Mouse (Mus musculus): Measurements from ENCODE around the gene Gm2663. TPM values are rescaled to one million over a fixed set of nuclear protein-coding genes. Genes with fewer than 3 reads are reported as not detected.

Gene Gm2663
- polyA plus RNA-seq, 1 experiment from 2014 or later, result not detected

- H3K4me2 ChIP-seq (replicated peaks; ENCODE audit: low read depth, low read length), result no peak within 1 kb of the TSS
- H3K9me3 ChIP-seq (ENCODE audit: control insufficient read depth, low read length), result no peaks in the 10 kb centered on the region
- no peaks in the 10 kb centered on the region for H3K36me3 ChIP-seq (ENCODE audit: control insufficient read depth, insufficient read depth, low read length)
- no peaks in the 10 kb centered on the region for H3K27me3 ChIP-seq (ENCODE audit: control insufficient read depth, insufficient read depth, low read length)
- DNase-seq (ENCODE audit: low spot score) (no peak), ATAC-seq (ENCODE audit: low FRiP score) (no peak)
- H3K9ac ChIP-seq (ENCODE audit: low read depth, low read length), result no peak within 1 kb of the TSS
- no peaks in the 10 kb centered on the region for H3K4me1 ChIP-seq (replicated peaks; ENCODE audit: control insufficient read depth, insufficient read depth, low read length)
- H3K4me3 ChIP-seq (ENCODE audit: low read depth, low read length), result no peak within 1 kb of the TSS
- H3K27ac ChIP-seq (ENCODE audit: low read depth, low read length), result no peak within 1 kb of the TSS
Measured at GRCm38 (mm10) chr6:40951770-40952169, 47.5 kb downstream of the Gm2663 start, which contains the start of gene Gm4744. TSS of gene Gm4744 (minus strand) at chr6:40951870.

Other genes starting within 250 kb of the Gm2663 start
- not detected in 2 replicates for gene Moxd2, start 112.0 kb downstream of the Gm2663 start, polyA plus RNA-seq (2014; fragmentation: Nextera tagmentation; extraction: Ambion mirVana)
- gene Prss58, start 99.1 kb downstream of the Gm2663 start, polyA plus RNA-seq (2014; fragmentation: Nextera tagmentation; extraction: Ambion mirVana), result not detected in 2 replicates
- gene 1700074P13Rik, start 58.9 kb downstream of the Gm2663 start, polyA plus RNA-seq (2014; fragmentation: Nextera tagmentation; extraction: Ambion mirVana), result not detected in 2 replicates
- not detected in 2 replicates for gene Gm4744, start 47.6 kb downstream of the Gm2663 start, polyA plus RNA-seq (2014; fragmentation: Nextera tagmentation; extraction: Ambion mirVana)
- not detected in 2 replicates for gene 1810009J06Rik, start 34.7 kb downstream of the Gm2663 start, polyA plus RNA-seq (2014; fragmentation: Nextera tagmentation; extraction: Ambion mirVana)
- not detected in 2 replicates for gene 2210010C04Rik, start 36.0 kb upstream of the Gm2663 start, polyA plus RNA-seq (2014; fragmentation: Nextera tagmentation; extraction: Ambion mirVana)

Measured in hindbrain, embryonic 11.5 days (tissue).